Mouse (Mus musculus) hindbrain, embryonic 16.5 days (tissue): Measurements from ENCODE around the gene Ankrd33b. TPM values are rescaled to one million over a fixed set of nuclear protein-coding genes. Genes with fewer than 3 reads are reported as not detected.

ENCODE experiments used
- ATAC-seq: fragments of 200-750 bp; cut with Nextera tagmentation; 2 replicates; pipeline ENCODE4 v1.8.0; 2017; ENCODE audit warnings: moderate TSS enrichment, moderate library complexity
- H3K27ac ChIP-seq: fragments of 300-500 bp; sonication (generic); 2 replicates; pipeline ENCODE4 v1.5.1; 2014; ENCODE audit warnings: low read depth, mild to moderate bottlenecking, control low read depth, low read length, moderate library complexity
- H3K27me3 ChIP-seq: fragments of 300-500 bp; sonication (generic); replicated peaks from 2 replicates; pipeline ENCODE4 v1.6.1; 2014; ENCODE audit warnings: low read length; ENCODE audit not compliant: control insufficient read depth, insufficient read depth
- H3K36me3 ChIP-seq: fragments of 300-500 bp; sonication (generic); 2 replicates; pipeline ENCODE4 v1.6.1; 2014; ENCODE audit warnings: mild to moderate bottlenecking, low read length, moderate library complexity, mixed read lengths; ENCODE audit not compliant: control insufficient read depth, insufficient read depth
- H3K4me1 ChIP-seq: fragments of 300-500 bp; sonication (generic); 2 replicates; pipeline ENCODE4 v1.6.1; 2014; ENCODE audit warnings: low read depth, low read length; ENCODE audit not compliant: control insufficient read depth, insufficient read depth
- H3K4me2 ChIP-seq: fragments of 300-500 bp; sonication (generic); 2 replicates; pipeline ENCODE4 v1.6.1; 2014; ENCODE audit warnings: mild to moderate bottlenecking, low read length, control low read depth, moderate library complexity
- H3K4me3 ChIP-seq: fragments of 300-500 bp; sonication (generic); 2 replicates; pipeline ENCODE4 v1.5.1; 2014; ENCODE audit warnings: mild to moderate bottlenecking, low read length, control low read depth, moderate library complexity
- H3K9ac ChIP-seq: fragments of 300-500 bp; sonication (generic); 2 replicates; pipeline ENCODE4 v1.6.1; 2014; ENCODE audit warnings: low read depth, mild to moderate bottlenecking, control low read depth, low read length, moderate library complexity
- H3K9me3 ChIP-seq: fragments of 300-500 bp; sonication (generic); 2 replicates; pipeline ENCODE4 v1.6.1; 2014; ENCODE audit warnings: mild to moderate bottlenecking, low read length, moderate library complexity; ENCODE audit not compliant: control insufficient read depth
- WGBS: fragments of 180-500 bp; shearing (Covaris S2); extraction: QIAGEN DNeasy Blood & Tissue Kit; methylation state at CpG from one replicate; pipeline ENCODE4 v1.1.7; 2014; 5-methylcytosine and 5-hydroxymethylcytosine counted together
- polyA plus RNA-seq: library from polyadenylated mRNA; unstranded; fragments of >200 nt; fragmentation: Nextera tagmentation; extraction: Ambion mirVana; gene quantifications from 2 replicates; pipeline ENCODE4 v1.2.1, GENCODE M21; 2015

Gene Ankrd33b
- polyA plus RNA-seq, 1 experiment from 2014 or later: 0.98 TPM

GRCm38 (mm10) chr15:31273509-31273908 is 94.0 kb downstream of the Ankrd33b start:
- no peaks in the 10 kb centered on the region for H3K36me3 ChIP-seq
- ATAC-seq: no peak
- no peaks in the 10 kb centered on the region for H3K9me3 ChIP-seq
- no peak overlapping the region for H3K9ac ChIP-seq
- 82% methylated on average over 10 of the region's 10 CpGs for WGBS
- H3K27me3 ChIP-seq: no peaks in the 10 kb centered on the region
- no peak overlapping the region for H3K4me3 ChIP-seq
- no peak overlapping the region for H3K27ac ChIP-seq
- no peaks in the 10 kb centered on the region for H3K4me1 ChIP-seq
- no peak overlapping the region for H3K4me2 ChIP-seq

GRCm38 (mm10) chr15:31272695-31273094 is 94.8 kb downstream of the Ankrd33b start:
- no peak overlapping the region for H3K4me3 ChIP-seq
- H3K9me3 ChIP-seq: no peaks in the 10 kb centered on the region
- no peaks in the 10 kb centered on the region for H3K36me3 ChIP-seq
- peak; percentile 44 for ATAC-seq
- H3K4me2 ChIP-seq: no peak overlapping the region
- H3K9ac ChIP-seq: no peak overlapping the region
- H3K4me1 ChIP-seq: no peaks in the 10 kb centered on the region
- H3K27me3 ChIP-seq: no peaks in the 10 kb centered on the region
- no peak overlapping the region for H3K27ac ChIP-seq
- 74% methylated on average over 7 of the region's 7 CpGs for WGBS

- Histone ChIP-seq H3K4me1 (no peaks in the 10 kb centered on the region), H3K36me3 (no peaks in the 10 kb centered on the region), H3K4me3 (no peak overlapping the region), H3K9ac (no peak overlapping the region), H3K9me3 (no peaks in the 10 kb centered on the region), H3K4me2 (no peak overlapping the region), H3K27ac (no peak overlapping the region), H3K27me3 (no peaks in the 10 kb centered on the region)
- 94% methylated on average over 4 of the region's 4 CpGs for WGBS
- ATAC-seq: no peak
Measured at GRCm38 (mm10) chr15:31269558-31269957, 98.0 kb downstream of the Ankrd33b start.

- Histone ChIP-seq H3K4me1 (no peaks in the 10 kb centered on the region), H3K9ac (no peak overlapping the region), H3K4me2 (no peak overlapping the region), H3K9me3 (no peaks in the 10 kb centered on the region), H3K36me3 (no peaks in the 10 kb centered on the region), H3K27ac (no peak overlapping the region), H3K4me3 (no peak overlapping the region), H3K27me3 (no peaks in the 10 kb centered on the region)
- no peak for ATAC-seq
- WGBS: 87% methylated on average over 6 of the region's 6 CpGs
Measured at GRCm38 (mm10) chr15:31268148-31268547, 99.4 kb downstream of the Ankrd33b start.

- Histone ChIP-seq H3K4me3 (no peak overlapping the region), H3K27me3 (no peaks in the 10 kb centered on the region), H3K4me2 (no peak overlapping the region), H3K27ac (no peak overlapping the region), H3K4me1 (no peaks in the 10 kb centered on the region), H3K9me3 (no peaks in the 10 kb centered on the region), H3K36me3 (no peaks in the 10 kb centered on the region), H3K9ac (no peak overlapping the region)
- 0 out of 2 replicates have a peak, but pooled peaks have one; percentile 6 for ATAC-seq
- WGBS: 75% methylated on average over 12 of the region's 12 CpGs
Measured at GRCm38 (mm10) chr15:31265845-31266244, 101.7 kb downstream of the Ankrd33b start.

GRCm38 (mm10) chr15:31265404-31265803 is 102.1 kb downstream of the Ankrd33b start:
- ATAC-seq: peak; percentile 49; the same call in 1 of the 2 replicates
- H3K9me3 ChIP-seq: no peaks in the 10 kb centered on the region
- H3K9ac ChIP-seq: no peak overlapping the region
- H3K4me3 ChIP-seq: no peak overlapping the region
- no peaks in the 10 kb centered on the region for H3K36me3 ChIP-seq
- WGBS: 89% methylated on average over 8 of the region's 8 CpGs
- H3K4me2 ChIP-seq: no peak overlapping the region
- H3K27me3 ChIP-seq: no peaks in the 10 kb centered on the region
- no peaks in the 10 kb centered on the region for H3K4me1 ChIP-seq
- H3K27ac ChIP-seq: no peak overlapping the region

- Histone ChIP-seq H3K4me1 (no peaks in the 10 kb centered on the region), H3K27ac (no peak overlapping the region), H3K36me3 (no peaks in the 10 kb centered on the region), H3K9me3 (no peaks in the 10 kb centered on the region), H3K27me3 (no peaks in the 10 kb centered on the region), H3K9ac (no peak overlapping the region), H3K4me3 (no peak overlapping the region), H3K4me2 (no peak overlapping the region)
- ATAC-seq: peak; percentile 94
- 23% methylated on average over 6 of the region's 6 CpGs for WGBS
Measured at GRCm38 (mm10) chr15:31264827-31265226, 102.7 kb downstream of the Ankrd33b start.

GRCm38 (mm10) chr15:31262361-31262760 is 105.2 kb downstream of the Ankrd33b start:
- H3K36me3 ChIP-seq: no peaks in the 10 kb centered on the region
- no peak overlapping the region for H3K9ac ChIP-seq
- H3K4me2 ChIP-seq: no peak overlapping the region
- no peaks in the 10 kb centered on the region for H3K4me1 ChIP-seq
- no peak for ATAC-seq
- H3K27ac ChIP-seq: no peak overlapping the region
- no peaks in the 10 kb centered on the region for H3K9me3 ChIP-seq
- no peaks in the 10 kb centered on the region for H3K27me3 ChIP-seq
- no peak overlapping the region for H3K4me3 ChIP-seq
- WGBS: 78% methylated on average over 9 of the region's 9 CpGs

- no peak overlapping the region for H3K4me2 ChIP-seq
- WGBS: 81% methylated on average over 10 of the region's 10 CpGs
- H3K9ac ChIP-seq: no peak overlapping the region
- H3K27me3 ChIP-seq: no peaks in the 10 kb centered on the region
- no peak overlapping the region for H3K27ac ChIP-seq
- no peaks in the 10 kb centered on the region for H3K36me3 ChIP-seq
- H3K4me3 ChIP-seq: no peak overlapping the region
- ATAC-seq: no peak
- no peaks in the 10 kb centered on the region for H3K9me3 ChIP-seq
- H3K4me1 ChIP-seq: peaks cover 3% of the 10 kb centered on the region; the same call in 1 of the 2 replicates
Measured at GRCm38 (mm10) chr15:31261094-31261493, 106.4 kb downstream of the Ankrd33b start.
